Mouse (Mus musculus) erythroblast, embryonic 14.5 days (primary cell): Measurements from ENCODE around the gene Col4a4.

Experiments used
- GATA1 ChIP-seq: IDR thresholded peaks from 2 replicates; pipeline ENCODE4 v1.6.1; 2012; ENCODE audit warnings: low read length, inconsistent platforms, mixed read lengths
- TAL1 ChIP-seq: IDR thresholded peaks from 3 replicates; pipeline ENCODE4 v1.6.1; 2012; ENCODE audit warnings: low read length, inconsistent platforms, mixed read lengths

DNA sequence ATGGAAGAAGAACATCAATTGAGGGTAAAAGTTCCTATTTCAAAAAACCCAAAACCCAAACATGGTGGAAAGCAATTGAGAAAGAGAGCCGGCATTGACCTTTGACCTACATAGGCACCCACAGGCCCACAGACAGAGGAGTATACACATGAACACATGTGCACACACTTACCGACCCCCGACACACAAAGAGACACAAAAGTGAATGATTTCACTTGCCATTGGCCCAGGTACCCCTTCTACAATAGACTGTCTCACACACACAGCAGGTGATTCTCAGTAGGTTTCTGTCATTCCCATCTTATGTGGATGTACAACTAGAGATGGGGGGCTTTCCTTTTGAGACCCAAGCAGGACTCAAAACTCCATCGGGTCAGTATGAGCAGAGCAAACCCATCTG lies 110.8 kb downstream of the Col4a4 start:
- TF ChIP-seq TAL1 (no peak), GATA1 (no peak)
